Mouse (Mus musculus) cerebellum, adult 2 months (tissue): ENCODE results near the gene Tbc1d4.

ENCODE experiments used
- CTCF ChIP-seq: fragments of 200-500 bp; IDR thresholded peaks from 2 replicates; pipeline ENCODE4 v1.5.1; 2011; ENCODE audit warnings: low read depth, mild to moderate bottlenecking, control low read depth, low read length, moderate library complexity, borderline replicate concordance; ENCODE audit not compliant: insufficient read depth
- POLR2A ChIP-seq: fragments of 200-500 bp; IDR thresholded peaks from 2 replicates; pipeline ENCODE4 v1.6.1; 2011; ENCODE audit warnings: low read length, control low read depth, borderline replicate concordance; ENCODE audit not compliant: insufficient read depth

GRCm38 (mm10) chr14:101488264-101488810 is 120.7 kb downstream of the Tbc1d4 start:
- TF ChIP-seq CTCF (no peak), POLR2A (no peak)
